Mouse (Mus musculus) CH12.LX (cell line): ENCODE results near the gene Usp37.

Experiments
- CHD1 ChIP-seq: IDR thresholded peaks from 2 replicates; pipeline ENCODE4 v1.6.1; 2012; ENCODE audit warnings: low read depth, low read length, improper control_type of control experiment, inconsistent platforms
- CTCF ChIP-seq, 2 experiments: IDR thresholded peaks in 1 of 2; conservative IDR thresholded peaks in 1 of 2; 2 replicates each; pipeline ENCODE4 v1.5.1; 2011 to 2012; ENCODE audit warnings: low read depth in 2 of 2, low read length in 2 of 2, improper control_type of control experiment in 1 of 2, inconsistent platforms in 1 of 2, mild to moderate bottlenecking in 1 of 2, moderate library complexity in 1 of 2
- JUND ChIP-seq: conservative IDR thresholded peaks from 2 replicates; pipeline ENCODE4 v1.6.1; 2011; ENCODE audit warnings: low read depth, low read length, improper control_type of control experiment
- MAZ ChIP-seq: IDR thresholded peaks from 2 replicates; pipeline ENCODE4 v1.6.1; 2012; ENCODE audit warnings: low read depth, mild to moderate bottlenecking, inconsistent platforms, low read length, improper control_type of control experiment, moderate library complexity
- MYC ChIP-seq: IDR thresholded peaks from 2 replicates; pipeline ENCODE4 v1.6.1; 2011; ENCODE audit warnings: low read depth, mild to moderate bottlenecking, improper control_type of control experiment, low read length
- PAX5 ChIP-seq: IDR thresholded peaks from 2 replicates; pipeline ENCODE4 v1.6.1; 2012; ENCODE audit warnings: low read length, inconsistent platforms, mixed read lengths
- POLR2A ChIP-seq: IDR thresholded peaks from 2 replicates; pipeline ENCODE4 v1.6.1; 2011; ENCODE audit warnings: low read depth, mild to moderate bottlenecking, improper control_type of control experiment, low read length
- POLR2AphosphoS2 ChIP-seq: IDR thresholded peaks from 2 replicates; pipeline ENCODE4 v1.6.1; 2011; ENCODE audit warnings: low read depth, low read length, improper control_type of control experiment
- RCOR1 ChIP-seq: conservative IDR thresholded peaks from 2 replicates; pipeline ENCODE4 v1.6.1; 2012; ENCODE audit warnings: low read depth, mild to moderate bottlenecking, inconsistent platforms, low read length, improper control_type of control experiment
- UBTF ChIP-seq: IDR thresholded peaks from 2 replicates; pipeline ENCODE4 v1.6.1; 2012; ENCODE audit warnings: low read depth, mild to moderate bottlenecking, inconsistent platforms, low read length, improper control_type of control experiment, moderate library complexity
- USF2 ChIP-seq: conservative IDR thresholded peaks from 2 replicates; pipeline ENCODE4 v1.6.1; 2011; ENCODE audit warnings: low read depth, low read length, improper control_type of control experiment
- ZC3H11A ChIP-seq: IDR thresholded peaks from 2 replicates; pipeline ENCODE4 v1.6.1; 2012; ENCODE audit warnings: low read depth, mild to moderate bottlenecking, inconsistent platforms, low read length, improper control_type of control experiment
- ZKSCAN1 ChIP-seq: IDR thresholded peaks from 2 replicates; pipeline ENCODE4 v1.6.1; 2012; ENCODE audit warnings: low read depth, inconsistent platforms, low read length, improper control_type of control experiment, borderline replicate concordance
- ZNF384 ChIP-seq: IDR thresholded peaks from 2 replicates; pipeline ENCODE4 v1.6.1; 2012; ENCODE audit warnings: low read depth, low read length, improper control_type of control experiment, inconsistent platforms

DNA sequence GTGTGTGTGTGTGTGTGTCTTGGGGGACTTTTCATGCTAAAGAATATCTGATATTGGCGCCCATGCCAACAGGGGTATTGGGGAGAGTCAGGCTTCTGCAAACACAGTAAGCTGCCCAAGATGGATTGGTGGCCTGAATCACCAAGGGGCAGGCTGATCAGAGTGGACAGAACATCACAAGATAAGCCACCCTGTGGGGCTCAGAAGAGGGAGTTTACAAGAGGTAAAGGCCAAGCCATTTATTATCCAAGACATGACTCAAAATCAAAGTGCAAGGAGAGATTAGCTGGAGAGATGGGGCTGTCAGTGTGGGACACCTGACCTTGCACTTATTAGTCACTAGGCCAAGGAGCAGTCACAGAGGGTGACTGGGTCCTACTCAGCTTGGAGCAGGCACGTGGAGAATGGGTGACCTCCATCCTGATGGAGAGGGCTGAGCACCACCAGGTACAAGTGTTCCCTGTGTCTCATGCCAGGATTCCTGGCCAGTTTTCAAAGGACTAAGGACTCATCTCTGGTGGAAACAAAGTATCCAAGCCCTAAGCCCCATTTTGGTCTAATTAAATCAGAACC, 132.2 kb downstream of the Usp37 start:
- TF ChIP-seq MYC (no peak), CTCF (conservative IDR thresholded peaks at IDR 0.05 in 1 of 2, IDR thresholded peaks at IDR 0.05 in 1 of 2; ENCODE audit: low read depth in 2 of 2, low read length in 2 of 2) (no peak), RCOR1 (no peak), POLR2AphosphoS2 (no peak), ZC3H11A (no peak), CHD1 (no peak), POLR2A (no peak), PAX5 (no peak), MAZ (no peak), JUND (no peak), USF2 (no peak), ZKSCAN1 (no peak), UBTF (no peak), ZNF384 (no peak)
